Mouse (Mus musculus) liver, postnatal 0 days (tissue): ENCODE data around the gene Rtbdn. TPM values are rescaled to one million over a fixed set of nuclear protein-coding genes. Genes with fewer than 3 reads are reported as not detected.
A peak's percentile ranks its signal among the peaks of the same experiment; 100 is the strongest.

ENCODE experiments used
- ATAC-seq: fragments of 200-750 bp; cut with Nextera tagmentation; 2 replicates; pipeline ENCODE4 v1.8.0; 2017; ENCODE audit warnings: mild to moderate bottlenecking, moderate library complexity
- DNase-seq: peaks from one replicate; pipeline ENCODE4 v3.0.0-alpha.2; 2016
- H3K27ac ChIP-seq: fragments of 300-500 bp; sonication (generic); 2 replicates; pipeline ENCODE4 v1.5.1; 2014; ENCODE audit warnings: antibody characterized with exemption, moderate library complexity, mild to moderate bottlenecking, low read depth
- H3K27me3 ChIP-seq: fragments of 300-500 bp; sonication (generic); 2 replicates; pipeline ENCODE4 v1.6.1; 2014; ENCODE audit warnings: low read length, control low read depth, mixed read lengths; ENCODE audit not compliant: insufficient read depth
- H3K36me3 ChIP-seq: fragments of 300-500 bp; sonication (generic); replicated peaks from 2 replicates; pipeline ENCODE4 v1.6.1; 2014; ENCODE audit warnings: mild to moderate bottlenecking, control low read depth, low read length, moderate library complexity, mixed read lengths; ENCODE audit not compliant: insufficient read depth
- H3K4me1 ChIP-seq: fragments of 300-500 bp; sonication (generic); 2 replicates; pipeline ENCODE4 v1.6.1; 2014; ENCODE audit warnings: antibody characterized with exemption, mild to moderate bottlenecking, control low read depth; ENCODE audit not compliant: insufficient read depth
- H3K4me2 ChIP-seq: fragments of 300-500 bp; sonication (generic); 2 replicates; pipeline ENCODE4 v1.6.1; 2014; ENCODE audit warnings: low read depth, mild to moderate bottlenecking, low read length, moderate library complexity, mixed read lengths
- H3K4me3 ChIP-seq: fragments of 300-500 bp; sonication (generic); 2 replicates; pipeline ENCODE4 v1.5.1; 2014; ENCODE audit warnings: low read depth, low read length
- H3K9ac ChIP-seq: fragments of 300-500 bp; sonication (generic); replicated peaks from 2 replicates; pipeline ENCODE4 v1.6.1; 2014; ENCODE audit warnings: mild to moderate bottlenecking, moderate library complexity
- H3K9me3 ChIP-seq: fragments of 300-500 bp; sonication (generic); 2 replicates; pipeline ENCODE4 v1.6.1; 2016; ENCODE audit warnings: mild to moderate bottlenecking, control low read depth, low read length, mixed read lengths
- CTCF ChIP-seq: sonication (generic); IDR thresholded peaks from 2 replicates; pipeline ENCODE4 v1.5.1; 2016; ENCODE audit warnings: antibody characterized with exemption, low read depth
- EP300 ChIP-seq: IDR thresholded peaks from 2 replicates; pipeline ENCODE4 v1.6.1; 2016; ENCODE audit warnings: antibody characterized with exemption, low read depth, mild to moderate bottlenecking
- WGBS: fragments of 180-500 bp; shearing (Covaris S2); extraction: QIAGEN DNeasy Blood & Tissue Kit; methylation state at CpG from one replicate; pipeline ENCODE4 v1.1.7; 2014; ENCODE audit not compliant: insufficient replicate concordance; 5-methylcytosine and 5-hydroxymethylcytosine counted together
- polyA plus RNA-seq: library from polyadenylated mRNA; unstranded; fragments of >200 nt; fragmentation: Nextera tagmentation; extraction: Ambion mirVana; gene quantifications from 2 replicates; pipeline ENCODE4 v1.2.1, GENCODE M21; 2015

Gene Rtbdn
- polyA plus RNA-seq, 1 experiment from 2014 or later = not detected

DNA sequence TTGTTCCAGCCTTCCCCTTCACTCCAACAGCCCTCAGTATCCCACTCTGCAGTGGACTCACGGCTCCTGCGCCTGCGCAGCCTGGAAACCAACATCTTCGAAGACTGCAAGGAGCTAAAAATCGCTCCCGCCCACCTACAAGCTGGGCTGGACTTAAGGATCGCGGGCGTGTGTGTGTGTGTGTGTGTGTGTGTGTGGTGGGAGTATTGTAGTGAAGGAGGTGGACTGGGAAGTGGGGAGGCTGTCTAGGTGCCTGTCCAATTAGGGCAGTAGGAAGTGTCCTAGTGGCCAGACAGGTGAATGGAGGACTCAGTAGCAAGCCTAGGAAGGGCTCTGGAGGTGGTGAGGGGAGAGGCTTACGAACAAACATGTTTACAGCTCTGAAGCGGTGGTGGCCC lies 1.6 kb upstream of the Rtbdn start:
- H3K4me2 ChIP-seq = no peak overlapping the region
- no peak for TF ChIP-seq CTCF
- no peak for TF ChIP-seq EP300
- H3K36me3 ChIP-seq = no peaks in the 10 kb centered on the region
- H3K27ac ChIP-seq = no peak overlapping the region
- no peaks in the 10 kb centered on the region for H3K9me3 ChIP-seq
- no peak overlapping the region for H3K4me3 ChIP-seq
- WGBS = 10% methylated on average over 11 of the region's 11 CpGs
- DNase-seq (no peak), ATAC-seq (no peak)
- H3K9ac ChIP-seq = no peak overlapping the region
- peaks cover 66% of the 10 kb centered on the region for H3K27me3 ChIP-seq
- peaks cover 11% of the 10 kb centered on the region for H3K4me1 ChIP-seq

DNA sequence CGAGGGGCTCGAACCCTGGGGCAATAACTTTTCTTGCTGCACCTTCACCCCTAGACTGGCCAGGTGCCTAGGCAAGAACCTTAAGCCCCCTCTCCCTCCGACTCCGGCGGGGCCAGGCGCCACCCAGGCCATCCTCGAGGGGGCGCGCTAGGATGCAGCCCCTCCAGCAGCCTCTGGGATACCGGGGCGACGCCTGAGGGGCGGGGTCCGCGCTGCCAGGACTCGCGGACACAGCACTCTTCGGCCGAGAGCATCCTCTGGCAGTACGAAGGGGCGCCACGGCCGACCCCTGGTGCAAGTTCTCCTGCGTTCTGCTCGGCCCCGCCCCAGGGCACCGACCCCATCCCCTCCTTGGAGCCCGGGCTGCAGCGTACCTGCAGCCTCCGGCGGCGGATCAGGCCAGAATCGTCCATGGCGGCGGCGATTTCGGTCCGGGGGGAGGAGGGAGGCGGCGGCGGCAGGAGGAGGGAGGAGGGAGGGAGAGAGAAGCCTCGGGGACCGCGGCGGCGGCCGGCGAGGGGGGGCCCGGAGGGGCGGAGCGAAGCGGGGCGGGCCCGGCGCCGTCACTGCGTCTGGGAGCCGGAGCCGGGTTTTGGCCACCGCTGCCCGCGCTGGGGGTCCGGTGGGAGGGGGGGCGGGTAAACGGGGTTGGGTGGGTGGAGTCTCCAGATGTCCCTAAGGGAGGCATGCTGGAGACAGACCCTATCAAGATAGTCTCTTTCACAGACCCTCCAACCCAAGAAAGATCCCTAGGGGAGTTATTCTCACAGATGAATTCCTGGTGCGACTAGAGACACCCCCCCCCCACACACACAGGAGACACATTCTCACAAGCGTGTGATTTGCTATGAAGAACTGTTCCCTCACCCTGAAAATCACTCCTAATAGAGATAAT lies 911 bp upstream of the Rtbdn start:
- Histone ChIP-seq H3K27ac (no peak overlapping the region), H3K36me3 (no peaks in the 10 kb centered on the region), H3K4me3 (peak overlapping the region; percentile 25; the same call in 1 of the 2 replicates), H3K4me2 (peak overlapping the region; percentile 47), H3K9ac (no peak overlapping the region), H3K4me1 (peaks cover 11% of the 10 kb centered on the region), H3K9me3 (no peaks in the 10 kb centered on the region), H3K27me3 (peaks cover 71% of the 10 kb centered on the region)
- DNase-seq (no peak), ATAC-seq (no peak)
- WGBS = 2% methylated on average over 42 of the region's 67 CpGs
- TF ChIP-seq EP300 (no peak), CTCF (peak; percentile 25)

DNA sequence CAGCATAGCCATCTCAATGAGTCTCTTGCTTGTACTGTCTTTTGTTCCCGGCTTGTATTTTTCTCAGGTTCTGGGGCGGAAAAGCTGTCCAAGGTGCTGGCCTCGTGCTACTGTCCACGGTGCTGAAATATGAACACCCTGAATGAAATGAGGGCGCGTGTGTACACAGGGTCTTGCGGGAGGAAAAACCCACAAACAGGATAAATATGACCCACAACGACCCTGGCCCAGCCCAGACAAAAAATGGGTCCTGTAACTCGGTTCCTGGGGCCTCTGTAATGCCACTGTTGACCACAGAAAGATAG lies 402 bp downstream of the Rtbdn start:
- no peaks in the 10 kb centered on the region for H3K9me3 ChIP-seq
- WGBS = 12% methylated on average over 9 of the region's 9 CpGs
- peaks cover 11% of the 10 kb centered on the region for H3K4me1 ChIP-seq
- no peak overlapping the region for H3K27ac ChIP-seq
- DNase-seq (peak; percentile 61), ATAC-seq (0 out of 2 replicates have a peak, but pooled peaks have one; percentile 35)
- no peak overlapping the region for H3K4me3 ChIP-seq
- H3K36me3 ChIP-seq = no peaks in the 10 kb centered on the region
- TF ChIP-seq EP300 (no peak), CTCF (no peak)
- H3K9ac ChIP-seq = no peak overlapping the region
- no peak overlapping the region for H3K4me2 ChIP-seq
- peaks cover 77% of the 10 kb centered on the region for H3K27me3 ChIP-seq

DNA sequence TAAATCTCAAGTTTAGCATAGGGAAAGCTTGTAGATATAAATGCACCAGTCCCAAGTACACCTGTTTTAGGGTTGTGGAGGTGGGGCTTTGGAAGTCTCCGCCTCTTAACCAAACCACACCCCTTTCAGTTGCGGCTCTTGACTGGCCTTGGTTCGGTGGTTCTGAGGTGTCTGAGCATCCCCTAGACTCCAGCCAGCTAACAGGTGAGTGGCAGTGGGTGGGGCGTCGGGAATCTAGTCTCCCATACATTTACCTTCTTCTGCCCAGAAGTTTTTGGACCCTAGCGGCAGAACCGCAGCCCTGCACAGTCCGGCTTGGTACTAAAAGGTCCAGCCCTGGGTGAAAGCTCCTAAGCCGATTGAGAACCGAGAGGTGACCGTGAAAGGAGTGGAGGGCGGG lies 3.0 kb downstream of the Rtbdn start:
- peaks cover 63% of the 10 kb centered on the region for H3K27me3 ChIP-seq
- no peaks in the 10 kb centered on the region for H3K9me3 ChIP-seq
- no peak overlapping the region for H3K4me3 ChIP-seq
- peaks cover 9% of the 10 kb centered on the region for H3K4me1 ChIP-seq
- H3K27ac ChIP-seq = no peak overlapping the region
- TF ChIP-seq CTCF (no peak), EP300 (no peak)
- ATAC-seq (no peak), DNase-seq (no peak)
- H3K4me2 ChIP-seq = no peak overlapping the region
- 17% methylated on average over 12 of the region's 12 CpGs for WGBS
- no peak overlapping the region for H3K9ac ChIP-seq
- H3K36me3 ChIP-seq = no peaks in the 10 kb centered on the region

DNA sequence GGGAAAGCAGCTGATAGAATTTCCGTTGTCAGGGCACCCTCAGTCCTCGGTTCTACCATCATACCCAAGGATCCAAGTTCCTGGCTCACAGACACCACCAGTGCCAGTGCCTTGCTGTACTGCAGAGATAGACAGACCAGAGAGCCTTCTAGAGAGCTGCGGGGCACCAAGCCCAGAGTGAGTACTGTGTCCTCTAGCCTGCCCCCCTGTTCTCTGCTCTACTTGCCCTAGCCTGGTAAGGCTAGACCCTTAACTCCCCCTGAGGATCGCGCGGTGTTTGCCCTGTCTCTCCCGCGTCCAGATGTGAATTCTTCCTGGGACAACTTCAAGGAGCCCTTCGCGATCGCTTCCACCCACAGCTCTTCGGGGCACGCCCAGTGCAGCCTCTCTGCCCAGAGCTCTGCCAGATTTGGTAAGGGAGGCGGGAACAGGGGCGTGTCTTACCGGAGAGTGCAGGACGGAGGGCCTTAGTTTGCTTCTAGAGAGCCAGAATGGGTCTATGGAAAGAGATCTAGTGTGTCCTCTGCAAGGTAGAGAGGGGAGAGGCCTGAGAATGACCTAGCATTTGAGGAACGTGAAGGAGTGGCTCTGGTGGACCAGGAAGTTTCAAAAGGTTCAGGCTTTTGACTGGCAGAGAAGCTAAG lies 5.9 kb downstream of the Rtbdn start:
- H3K4me2 ChIP-seq = peak overlapping the region; percentile 7; the same call in 1 of the 2 replicates
- H3K27me3 ChIP-seq = peaks cover 34% of the 10 kb centered on the region

DNA sequence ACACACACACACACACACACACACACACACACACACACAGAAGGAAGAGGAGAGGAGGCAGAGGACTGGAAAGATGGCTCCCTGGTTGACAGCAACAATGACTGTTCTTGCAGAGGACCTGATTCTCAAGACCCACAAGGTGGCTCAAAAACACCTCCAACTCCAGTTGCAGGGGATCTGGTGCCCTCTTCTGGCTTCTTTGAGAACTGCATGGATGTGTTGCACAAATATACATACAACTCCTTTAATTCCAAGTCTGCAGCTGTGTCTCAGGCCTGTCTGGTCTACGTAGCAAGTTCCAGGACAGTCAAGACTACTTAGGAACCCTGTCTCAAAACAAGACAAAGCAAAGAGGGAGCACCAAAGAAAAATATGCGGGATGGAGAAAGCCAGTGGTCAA lies 10.0 kb downstream of the Rtbdn start:
- Histone ChIP-seq H3K4me2 (no peak overlapping the region), H3K36me3 (peaks cover 23% of the 10 kb centered on the region), H3K9ac (no peak overlapping the region), H3K4me1 (peaks cover 4% of the 10 kb centered on the region; the same call in 1 of the 2 replicates), H3K27me3 (peaks cover 9% of the 10 kb centered on the region), H3K9me3 (no peaks in the 10 kb centered on the region), H3K27ac (no peak overlapping the region), H3K4me3 (no peak overlapping the region)
- no peak for TF ChIP-seq EP300
- peak; percentile 93 for TF ChIP-seq CTCF
- WGBS = 59% methylated on average over 2 of the region's 2 CpGs
- DNase-seq (peak; percentile 86), ATAC-seq (no peak)

More for the DNA sequence above, 5.9 kb downstream of the Rtbdn start:
- H3K9ac ChIP-seq = no peak overlapping the region
- peaks cover 11% of the 10 kb centered on the region for H3K36me3 ChIP-seq
- DNase-seq (peak; percentile 67), ATAC-seq (peak; percentile 35; the same call in 1 of the 2 replicates)
- no peaks in the 10 kb centered on the region for H3K9me3 ChIP-seq
- H3K27ac ChIP-seq = no peak overlapping the region
- H3K4me3 ChIP-seq = no peak overlapping the region
- WGBS = 4% methylated on average over 18 of the region's 18 CpGs
- no peak for TF ChIP-seq CTCF
- no peak for TF ChIP-seq EP300
- H3K4me1 ChIP-seq = peaks cover 4% of the 10 kb centered on the region; the same call in 1 of the 2 replicates
